ENCODE assay signal across 11 mouse cellular contexts in the genomic region with DNA sequence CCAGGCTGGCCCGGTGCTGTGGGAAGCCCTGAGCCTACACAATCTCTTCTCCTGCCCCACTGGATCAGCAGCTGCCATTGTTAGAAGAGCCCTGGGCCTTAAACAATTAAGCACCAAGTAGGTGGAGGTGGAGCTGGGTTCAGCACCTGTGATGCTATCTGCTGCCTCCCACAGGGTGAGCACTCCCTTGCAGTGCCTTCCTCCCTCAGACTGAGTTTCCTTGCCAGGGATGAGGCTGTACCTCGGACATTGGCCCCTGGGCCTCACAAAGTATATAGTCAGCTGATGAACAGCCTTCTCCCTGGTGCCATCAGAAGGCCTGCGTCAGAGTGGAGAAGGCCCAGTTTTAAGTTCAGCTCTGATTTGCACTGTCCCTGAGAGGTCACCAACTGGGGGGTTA.
DNase-seq lines count a peak whose midpoint lies in the region; ATAC-seq and TF ChIP-seq lines count a peak whose summit lies in the region.
"Had no signal": no experiment of that assay in that cellular context is flagged by ENCODE, and none has a peak within 500 bp of the region (broad histone marks: within the 10 kb centered on the region; RNA-seq: fewer than 3 reads in every experiment).

No protein-coding gene starts in this region.

- H3K4me2 ChIP-seq in embryonic facial prominence, embryonic 15.5 days (replicated peaks) = no peak overlapping the region
- no peak overlapping the region for H3K4me2 ChIP-seq in kidney, embryonic 16.5 days (replicated peaks; ENCODE audit: low read depth, low read length)
- H3K4me2 ChIP-seq: forebrain, embryonic 15.5 days; heart, embryonic 12.5 days; hindbrain, embryonic 15.5 days had no signal

- 0 out of 2 replicates have a peak overlapping the region, but pooled peaks have one; percentile 17 for H3K27ac ChIP-seq in embryonic facial prominence, embryonic 15.5 days (replicated peaks)
- no peak overlapping the region; the same call in 1 of the 2 replicates for H3K27ac ChIP-seq in embryonic facial prominence, embryonic 10.5 days (replicated peaks)
- no peak overlapping the region for H3K27ac ChIP-seq in liver, adult 2 months (replicated peaks; ENCODE audit: insufficient read depth, low read depth, low read length)
- H3K27ac ChIP-seq in limb, embryonic 10.5 days = 0 out of 2 replicates have a peak overlapping the region, but pooled peaks have one; percentile 10
- no peak overlapping the region for H3K27ac ChIP-seq in kidney, embryonic 16.5 days (ENCODE audit: low read length)
- H3K27ac ChIP-seq: forebrain, embryonic 15.5 days; hindbrain, embryonic 15.5 days had no signal

- 0 out of 2 replicates have a peak, but pooled peaks cover 5% of the 10 kb centered on the region for H3K79me2 ChIP-seq in liver, adult 2 months (ENCODE audit: control insufficient read depth, insufficient read depth, low read length)

- no peak for TF ChIP-seq CTCF in liver, adult 2 months (IDR thresholded peaks at IDR 0.05; ENCODE audit: low read depth, low read length)

- peaks cover 14% of the 10 kb centered on the region; the same call in 1 of the 2 replicates for H3K36me3 ChIP-seq in embryonic facial prominence, embryonic 15.5 days
- peaks cover 17% of the 10 kb centered on the region for H3K36me3 ChIP-seq in embryonic facial prominence, embryonic 10.5 days (replicated peaks)
- no peaks in the 10 kb centered on the region for H3K36me3 ChIP-seq in liver, adult 2 months (ENCODE audit: control insufficient read depth, insufficient read depth, low read length)
- peaks cover 15% of the 10 kb centered on the region for H3K36me3 ChIP-seq in limb, embryonic 10.5 days
- peaks cover 3% of the 10 kb centered on the region; the same call in 1 of the 2 replicates for H3K36me3 ChIP-seq in kidney, embryonic 16.5 days (ENCODE audit: insufficient read depth, low read length)
- H3K36me3 ChIP-seq: forebrain, embryonic 15.5 days; G1E; hindbrain, embryonic 15.5 days had no signal

- no peak for DNase-seq in embryonic facial prominence, embryonic 10.5 days (ENCODE audit: low spot score)
- peak; percentile 44 for DNase-seq in liver, adult 2 months (ENCODE audit: extremely low read depth, low read depth, low spot score)
- no peak for DNase-seq in liver
- no peak for DNase-seq in limb, embryonic 10.5 days (ENCODE audit: low spot score)
- no peak for DNase-seq in adrenal gland, adult 8-10 months

- H3K9me3 ChIP-seq in embryonic facial prominence, embryonic 15.5 days (replicated peaks) = no peaks in the 10 kb centered on the region
- H3K9me3 ChIP-seq in embryonic facial prominence, embryonic 10.5 days = 0 out of 2 replicates have a peak, but pooled peaks cover 4% of the 10 kb centered on the region
- no peaks in the 10 kb centered on the region for H3K9me3 ChIP-seq in limb, embryonic 10.5 days (replicated peaks)
- no peaks in the 10 kb centered on the region for H3K9me3 ChIP-seq in kidney, embryonic 16.5 days (ENCODE audit: low read length)
- H3K9me3 ChIP-seq: forebrain, embryonic 15.5 days; G1E; hindbrain, embryonic 15.5 days had no signal

- no peak for ATAC-seq in embryonic facial prominence, embryonic 15.5 days (ENCODE audit: insufficient number of reproducible peaks, low FRiP score, low TSS enrichment, low read depth)
- no peak for ATAC-seq in kidney, embryonic 16.5 days (ENCODE audit: low FRiP score, low TSS enrichment)

- H3K27me3 ChIP-seq in embryonic facial prominence, embryonic 15.5 days = no peaks in the 10 kb centered on the region
- H3K27me3 ChIP-seq in embryonic facial prominence, embryonic 10.5 days (replicated peaks; ENCODE audit: low read depth, poor library complexity, severe bottlenecking) = no peaks in the 10 kb centered on the region
- no peaks in the 10 kb centered on the region for H3K27me3 ChIP-seq in liver, adult 2 months (ENCODE audit: control insufficient read depth, insufficient read depth, low read length)
- no peaks in the 10 kb centered on the region for H3K27me3 ChIP-seq in limb, embryonic 10.5 days (ENCODE audit: low read depth, poor library complexity, severe bottlenecking)
- H3K27me3 ChIP-seq in kidney, embryonic 16.5 days (ENCODE audit: insufficient read depth, low read length) = no peaks in the 10 kb centered on the region
- H3K27me3 ChIP-seq: forebrain, embryonic 15.5 days; heart, embryonic 12.5 days; hindbrain, embryonic 15.5 days had no signal

- H3K4me1 ChIP-seq in embryonic facial prominence, embryonic 15.5 days = peaks cover 27% of the 10 kb centered on the region
- H3K4me1 ChIP-seq in embryonic facial prominence, embryonic 10.5 days = peaks cover 46% of the 10 kb centered on the region
- H3K4me1 ChIP-seq in liver, adult 2 months (ENCODE audit: control insufficient read depth, insufficient read depth, low read length) = no peaks in the 10 kb centered on the region
- H3K4me1 ChIP-seq in limb, embryonic 10.5 days = peaks cover 17% of the 10 kb centered on the region
- peaks cover 7% of the 10 kb centered on the region; the same call in 1 of the 2 replicates for H3K4me1 ChIP-seq in kidney, embryonic 16.5 days (ENCODE audit: insufficient read depth, low read length)

- H3K4me3 ChIP-seq in embryonic facial prominence, embryonic 15.5 days (replicated peaks) = no peak overlapping the region
- no peak overlapping the region for H3K4me3 ChIP-seq in embryonic facial prominence, embryonic 10.5 days
- no peak overlapping the region for H3K4me3 ChIP-seq in liver, adult 2 months (ENCODE audit: insufficient read depth, low read depth, low read length)
- no peak overlapping the region for H3K4me3 ChIP-seq in limb, embryonic 10.5 days
- H3K4me3 ChIP-seq in kidney, embryonic 16.5 days (ENCODE audit: low read length) = no peak overlapping the region
- H3K4me3 ChIP-seq: forebrain, embryonic 15.5 days; heart, embryonic 12.5 days; hindbrain, embryonic 15.5 days had no signal

- H3K9ac ChIP-seq in embryonic facial prominence, embryonic 15.5 days = no peak overlapping the region
- no peak overlapping the region for H3K9ac ChIP-seq in liver, adult 2 months (ENCODE audit: low read depth, low read length)
- no peak overlapping the region for H3K9ac ChIP-seq in kidney, embryonic 16.5 days (replicated peaks; ENCODE audit: low read length)
- H3K9ac ChIP-seq: forebrain, embryonic 15.5 days; heart, embryonic 12.5 days; hindbrain, embryonic 15.5 days had no signal

- 60% methylated on average over 3 of the region's 3 CpGs for WGBS in embryonic facial prominence, embryonic 15.5 days
- WGBS in embryonic facial prominence, embryonic 10.5 days = 70% methylated on average over 3 of the region's 3 CpGs
- WGBS in liver, adult 2 months = 39% methylated on average over 3 of the region's 3 CpGs
- 74% methylated on average over 3 of the region's 3 CpGs for WGBS in limb, embryonic 10.5 days
- 83% methylated on average over 3 of the region's 3 CpGs for WGBS in kidney, embryonic 16.5 days

- no peak for TF ChIP-seq POLR2A in liver, adult 2 months (IDR thresholded peaks at IDR 0.05; ENCODE audit: extremely low read depth, insufficient read depth, low read length)

Comparison
In these comparisons a context has a peak if more than half of its experiments do, and no peak if none do; other contexts are left out.
1. H3K27ac ChIP-seq: peak in embryonic facial prominence, embryonic 15.5 days (single experiment) and limb, embryonic 10.5 days (single experiment); none in embryonic facial prominence, embryonic 10.5 days (single experiment), liver, adult 2 months (single experiment) and kidney, embryonic 16.5 days (single experiment).